Mouse (Mus musculus): Measurements from ENCODE around the gene Casc1.

- TF ChIP-seq EP300 (IDR thresholded peaks at IDR 0.05) = no peak
- TF ChIP-seq CTCF (IDR thresholded peaks at IDR 0.05) = no peak
Observed at GRCm38 (mm10) chr6:145193446-145193845, 17.4 kb downstream of the Casc1 start.

All from lung, postnatal 0 days (tissue).